In genomic region chr4:100386272-100386988, GRCm38 (mm10) we compare ENCODE assay signal across 14 mouse cellular contexts.
DNase-seq lines count a peak whose midpoint lies in the region; ATAC-seq and TF ChIP-seq lines count a peak whose summit lies in the region.
"Had no signal": no experiment of that assay in that cellular context is flagged by ENCODE, and none has a peak within 500 bp of the region (broad histone marks: within the 10 kb centered on the region; RNA-seq: fewer than 3 reads in every experiment).

No protein-coding gene starts in this region.

- 81% methylated on average over 5 of the region's 5 CpGs for WGBS in forebrain, embryonic 11.5 days
- WGBS in forebrain, embryonic 16.5 days: 69% methylated on average over 5 of the region's 5 CpGs
- 72% methylated on average over 5 of the region's 5 CpGs for WGBS in limb, embryonic 14.5 days
- WGBS in limb, embryonic 10.5 days: 80% methylated on average over 5 of the region's 5 CpGs

- H3K36me3 ChIP-seq in forebrain, embryonic 11.5 days (ENCODE audit: control insufficient read depth, insufficient read depth, low read length): no peaks in the 10 kb centered on the region
- H3K36me3 ChIP-seq in forebrain, embryonic 16.5 days (ENCODE audit: control insufficient read depth, insufficient read depth): no peaks in the 10 kb centered on the region
- no peaks in the 10 kb centered on the region for H3K36me3 ChIP-seq in limb, embryonic 14.5 days (ENCODE audit: control insufficient read depth, insufficient read depth, low read length)
- no peaks in the 10 kb centered on the region for H3K36me3 ChIP-seq in limb, embryonic 10.5 days
- H3K36me3 ChIP-seq: embryonic facial prominence, embryonic 10.5 days; forebrain, embryonic 10.5 days; heart, embryonic 15.5 days; neural tube, embryonic 15.5 days; stomach, embryonic 15.5 days had no signal

- H3K27ac ChIP-seq in forebrain, embryonic 11.5 days (ENCODE audit: low read depth, low read length): no peak overlapping the region
- H3K27ac ChIP-seq in forebrain, embryonic 16.5 days (ENCODE audit: low read length): no peak overlapping the region
- no peak overlapping the region for H3K27ac ChIP-seq in limb, embryonic 14.5 days (replicated peaks; ENCODE audit: low read depth, low read length)
- no peak overlapping the region for H3K27ac ChIP-seq in limb, embryonic 10.5 days
- H3K27ac ChIP-seq: embryonic facial prominence, embryonic 10.5 days; forebrain, embryonic 10.5 days; heart, embryonic 15.5 days; neural tube, embryonic 15.5 days; stomach, embryonic 15.5 days had no signal

- no peak overlapping the region for H3K4me3 ChIP-seq in forebrain, embryonic 11.5 days (ENCODE audit: low read depth, low read length)
- no peak overlapping the region for H3K4me3 ChIP-seq in forebrain, embryonic 16.5 days (replicated peaks; ENCODE audit: low read length)
- no peak overlapping the region for H3K4me3 ChIP-seq in limb, embryonic 14.5 days (replicated peaks; ENCODE audit: low read length)
- no peak overlapping the region for H3K4me3 ChIP-seq in limb, embryonic 10.5 days
- H3K4me3 ChIP-seq: embryonic facial prominence, embryonic 10.5 days; forebrain, embryonic 10.5 days; heart, embryonic 15.5 days; neural tube, embryonic 15.5 days; stomach, embryonic 15.5 days had no signal

- H3K27me3 ChIP-seq in forebrain, embryonic 11.5 days (ENCODE audit: control insufficient read depth, insufficient read depth, low read length): no peaks in the 10 kb centered on the region
- no peaks in the 10 kb centered on the region for H3K27me3 ChIP-seq in forebrain, embryonic 16.5 days (replicated peaks; ENCODE audit: control insufficient read depth, insufficient read depth, low read length)
- H3K27me3 ChIP-seq in limb, embryonic 14.5 days (ENCODE audit: control insufficient read depth, insufficient read depth, low read length): no peaks in the 10 kb centered on the region
- H3K27me3 ChIP-seq in limb, embryonic 10.5 days (ENCODE audit: low read depth, poor library complexity, severe bottlenecking): no peaks in the 10 kb centered on the region
- H3K27me3 ChIP-seq: heart, embryonic 15.5 days; neural tube, embryonic 15.5 days; stomach, embryonic 15.5 days had no signal

- H3K4me2 ChIP-seq in forebrain, embryonic 11.5 days (ENCODE audit: low read depth, low read length, severe bottlenecking): no peak overlapping the region
- no peak overlapping the region for H3K4me2 ChIP-seq in forebrain, embryonic 16.5 days (ENCODE audit: low read length)
- no peak overlapping the region for H3K4me2 ChIP-seq in limb, embryonic 14.5 days (replicated peaks; ENCODE audit: low read depth, low read length, severe bottlenecking)
- H3K4me2 ChIP-seq: heart, embryonic 15.5 days; neural tube, embryonic 15.5 days; stomach, embryonic 15.5 days had no signal

- no peak for TF ChIP-seq POLR2A in limb, embryonic 14.5 days (IDR thresholded peaks at IDR 0.05; ENCODE audit: borderline replicate concordance, extremely low read depth, insufficient read depth, insufficient read length)

- H3K4me1 ChIP-seq in forebrain, embryonic 11.5 days (replicated peaks; ENCODE audit: control insufficient read depth, insufficient read depth, low read length): no peaks in the 10 kb centered on the region
- H3K4me1 ChIP-seq in forebrain, embryonic 16.5 days (replicated peaks; ENCODE audit: control insufficient read depth, insufficient read depth, low read length): no peaks in the 10 kb centered on the region
- H3K4me1 ChIP-seq in limb, embryonic 14.5 days (ENCODE audit: control insufficient read depth, insufficient read depth, low read length): no peaks in the 10 kb centered on the region
- H3K4me1 ChIP-seq in limb, embryonic 10.5 days: no peaks in the 10 kb centered on the region
- H3K4me1 ChIP-seq: forebrain, embryonic 10.5 days; neural tube, embryonic 15.5 days; stomach, embryonic 15.5 days had no signal

- no peaks in the 10 kb centered on the region for H3K9me3 ChIP-seq in forebrain, embryonic 11.5 days (ENCODE audit: control insufficient read depth, low read length)
- no peaks in the 10 kb centered on the region for H3K9me3 ChIP-seq in forebrain, embryonic 16.5 days (ENCODE audit: control insufficient read depth, low read length)
- no peaks in the 10 kb centered on the region for H3K9me3 ChIP-seq in limb, embryonic 14.5 days (ENCODE audit: control insufficient read depth, low read length)
- H3K9me3 ChIP-seq in limb, embryonic 10.5 days (replicated peaks): no peaks in the 10 kb centered on the region
- H3K9me3 ChIP-seq: forebrain, embryonic 10.5 days; heart, embryonic 15.5 days; stomach, embryonic 15.5 days had no signal

- no peak for ATAC-seq in forebrain, embryonic 11.5 days (replicated peaks; ENCODE audit: low FRiP score)
- ATAC-seq in forebrain, embryonic 16.5 days: no peak
- ATAC-seq in limb, embryonic 14.5 days (ENCODE audit: low FRiP score, low read depth): no peak; the same call in 1 of the 2 replicates

- H3K9ac ChIP-seq in forebrain, embryonic 11.5 days (ENCODE audit: low read length): no peak overlapping the region
- no peak overlapping the region for H3K9ac ChIP-seq in forebrain, embryonic 16.5 days (replicated peaks; ENCODE audit: low read depth, low read length)
- no peak overlapping the region for H3K9ac ChIP-seq in limb, embryonic 14.5 days (ENCODE audit: low read depth, low read length, severe bottlenecking)
- H3K9ac ChIP-seq: heart, embryonic 15.5 days; neural tube, embryonic 15.5 days; stomach, embryonic 15.5 days had no signal

- DNase-seq in forebrain, embryonic 11.5 days (ENCODE audit: low spot score): peak; percentile 44
- DNase-seq in limb, embryonic 14.5 days (ENCODE audit: low spot score): peak; percentile 12
- no peak for DNase-seq in limb, embryonic 10.5 days (ENCODE audit: low spot score)
- DNase-seq in cerebellum, adult 11 months: peak; percentile 35
- peak; percentile 81 for DNase-seq in fibroblast of lung, adult 2 months (ENCODE audit: low read depth)
- DNase-seq in spleen, adult 18-20 months: no peak
- DNase-seq in kidney, postnatal 36 days: no peak
- DNase-seq: kidney, postnatal 25 days had no signal

Comparison
In these comparisons a context has a peak if more than half of its experiments do, and no peak if none do; other contexts are left out.
1. DNase-seq: peak in forebrain, embryonic 11.5 days (single experiment), limb, embryonic 14.5 days (single experiment), cerebellum, adult 11 months (single experiment) and fibroblast of lung, adult 2 months (single experiment); none in limb, embryonic 10.5 days (single experiment), spleen, adult 18-20 months (0 of 2) and kidney, postnatal 36 days (0 of 2).